Mouse (Mus musculus): ENCODE measurements around the gene Vamp1. TPM values are rescaled to one million over a fixed set of nuclear protein-coding genes. Genes with fewer than 3 reads are reported as not detected.

Gene Vamp1
- total and polyA plus RNA-seq, 3 experiments = 1.5 to 5.5 TPM; not detected in 1

GRCm38 (mm10) chr6:125192016-125192714 is 23.2 kb upstream of the Vamp1 start:
- Histone ChIP-seq H3K27me3 (ENCODE audit: control insufficient read depth in 1 of 2, insufficient read depth in 2 of 2, low read length in 2 of 2) (no peaks in the 10 kb centered on the region), H3K4me1 (ENCODE audit: control insufficient read depth in 1 of 2, insufficient read depth in 2 of 2, low read length in 2 of 2) (peaks cover 3 to 11% of the 10 kb centered on the region in 2 experiments; a peak in 3 of 4 replicates), H3K9me3 (replicated peaks; ENCODE audit: insufficient read depth, low read length) (no peaks in the 10 kb centered on the region), H3K9ac (ENCODE audit: control insufficient read depth, low read depth, low read length, poor library complexity, severe bottlenecking) (peak overlapping the region; percentile 99), H3K79me2 (ENCODE audit: control insufficient read depth, insufficient read depth, low read length, poor library complexity) (peaks cover 36% of the 10 kb centered on the region), H3K36me3 (ENCODE audit: control insufficient read depth in 1 of 2, insufficient read depth in 2 of 2, low read length in 2 of 2) (peaks cover 17 to 19% of the 10 kb centered on the region in 2 experiments), H3K27ac (ENCODE audit: control insufficient read depth, low read depth, low read length) (peak overlapping the region; percentile 100), H3K4me3 (ENCODE audit: control insufficient read depth in 1 of 2, insufficient read depth in 1 of 2, low read depth in 2 of 2, low read length in 2 of 2) (peak overlapping the region; percentile 89 to 90)
- TF ChIP-seq ZKSCAN1 (IDR thresholded peaks at IDR 0.05; ENCODE audit: low read depth, low read length) (no peak), NELFE (IDR thresholded peaks at IDR 0.05; ENCODE audit: low read depth, low read length) (peak; percentile 42), NRF1 (IDR thresholded peaks at IDR 0.05; ENCODE audit: insufficient read depth, low read depth, low read length, poor library complexity, severe bottlenecking) (no peak), GABPA (IDR thresholded peaks at IDR 0.05; ENCODE audit: low read depth, low read length) (no peak), USF1 (IDR thresholded peaks at IDR 0.05; ENCODE audit: low read depth, low read length) (no peak), ETS1 (IDR thresholded peaks at IDR 0.05; ENCODE audit: low read depth, low read length) (0 out of 2 replicates have a peak, but pooled peaks have one; percentile 6), ELF1 (IDR thresholded peaks at IDR 0.05; ENCODE audit: low read depth, low read length) (peak; percentile 74), JUND (IDR thresholded peaks at IDR 0.05; ENCODE audit: low read depth, low read length) (no peak), POLR2AphosphoS2 (IDR thresholded peaks at IDR 0.05; ENCODE audit: low read length) (peak; percentile 13; the same call in 1 of the 2 replicates), TBP (IDR thresholded peaks at IDR 0.05; ENCODE audit: low read depth, low read length) (peak; percentile 54; the same call in 1 of the 2 replicates), ZNF384 (IDR thresholded peaks at IDR 0.05; ENCODE audit: low read depth, low read length) (no peak), RCOR1 (IDR thresholded peaks at IDR 0.05; ENCODE audit: low read depth, low read length) (no peak), MAX (IDR thresholded peaks at IDR 0.05; ENCODE audit: low read length) (no peak), POLR2A (IDR thresholded peaks at IDR 0.05; ENCODE audit: control insufficient read depth in 1 of 2, insufficient read depth in 1 of 2, low read depth in 1 of 2, low read length in 2 of 2, poor library complexity in 1 of 2) (peak; percentile 61 to 64; a peak in 3 of 4 replicates), E2F4 (IDR thresholded peaks at IDR 0.05; ENCODE audit: borderline replicate concordance, low read depth, low read length) (no peak), HCFC1 (IDR thresholded peaks at IDR 0.05; ENCODE audit: low read depth, low read length) (peak; percentile 83)
- peak; percentile 97 for DNase-seq (ENCODE audit: low read depth, low spot score)

- peaks cover 17 to 19% of the 10 kb centered on the region in 2 experiments for H3K36me3 ChIP-seq (ENCODE audit: control insufficient read depth in 1 of 2, insufficient read depth in 2 of 2, low read length in 2 of 2)
- H3K79me2 ChIP-seq (ENCODE audit: control insufficient read depth, insufficient read depth, low read length, poor library complexity) = peaks cover 36% of the 10 kb centered on the region
- H3K27ac ChIP-seq (ENCODE audit: control insufficient read depth, low read depth, low read length) = peak overlapping the region; percentile 100
- no peaks in the 10 kb centered on the region for H3K9me3 ChIP-seq (replicated peaks; ENCODE audit: insufficient read depth, low read length)
- TF ChIP-seq POLR2AphosphoS2 (IDR thresholded peaks at IDR 0.05; ENCODE audit: low read length) = no peak
- TF ChIP-seq BHLHE40 (IDR thresholded peaks at IDR 0.05; ENCODE audit: borderline replicate concordance, low read depth, low read length) = no peak
- peak overlapping the region; percentile 99 for H3K9ac ChIP-seq (ENCODE audit: control insufficient read depth, low read depth, low read length, poor library complexity, severe bottlenecking)
- H3K4me1 ChIP-seq (ENCODE audit: control insufficient read depth in 1 of 2, insufficient read depth in 2 of 2, low read length in 2 of 2) = peaks cover 3 to 11% of the 10 kb centered on the region in 2 experiments; a peak in 3 of 4 replicates
- H3K27me3 ChIP-seq (ENCODE audit: control insufficient read depth in 1 of 2, insufficient read depth in 2 of 2, low read length in 2 of 2) = no peaks in the 10 kb centered on the region
- peak overlapping the region; percentile 89 to 90 for H3K4me3 ChIP-seq (ENCODE audit: control insufficient read depth in 1 of 2, insufficient read depth in 1 of 2, low read depth in 2 of 2, low read length in 2 of 2)
- DNase-seq (ENCODE audit: low read depth, low spot score) = peak; percentile 61
Measured at GRCm38 (mm10) chr6:125192841-125193240, 22.5 kb upstream of the Vamp1 start.
